Mouse (Mus musculus) frontal cortex, adult 2 months (tissue): ENCODE data around the gene Neurl2. TPM values are rescaled to one million over a fixed set of nuclear protein-coding genes. Genes with fewer than 3 reads are reported as not detected.
A peak's percentile ranks its signal among the peaks of the same experiment; 100 is the strongest.
"Not testable (repeated sequence)": the region's sequence is repeated elsewhere in the genome, so short reads cannot be mapped to it uniquely, and the experiment has no call there.

Experiments used
- DNase-seq, 2 experiments: peaks; one replicate each; pipeline ENCODE4 v3.0.0; 2022; ENCODE audit warnings: low spot score in 1 of 2; ENCODE audit errors: extremely low spot score in 1 of 2
- polyA plus RNA-seq: library from polyadenylated mRNA; depleted of rRNA; stranded (reverse); fragments of >200 nt; gene quantifications from 2 replicates; pipeline ENCODE4 v1.2.3, GENCODE M21; 2012

The Neurl2 gene
- polyA plus RNA-seq, 1 experiment: 6.9 TPM

DNA sequence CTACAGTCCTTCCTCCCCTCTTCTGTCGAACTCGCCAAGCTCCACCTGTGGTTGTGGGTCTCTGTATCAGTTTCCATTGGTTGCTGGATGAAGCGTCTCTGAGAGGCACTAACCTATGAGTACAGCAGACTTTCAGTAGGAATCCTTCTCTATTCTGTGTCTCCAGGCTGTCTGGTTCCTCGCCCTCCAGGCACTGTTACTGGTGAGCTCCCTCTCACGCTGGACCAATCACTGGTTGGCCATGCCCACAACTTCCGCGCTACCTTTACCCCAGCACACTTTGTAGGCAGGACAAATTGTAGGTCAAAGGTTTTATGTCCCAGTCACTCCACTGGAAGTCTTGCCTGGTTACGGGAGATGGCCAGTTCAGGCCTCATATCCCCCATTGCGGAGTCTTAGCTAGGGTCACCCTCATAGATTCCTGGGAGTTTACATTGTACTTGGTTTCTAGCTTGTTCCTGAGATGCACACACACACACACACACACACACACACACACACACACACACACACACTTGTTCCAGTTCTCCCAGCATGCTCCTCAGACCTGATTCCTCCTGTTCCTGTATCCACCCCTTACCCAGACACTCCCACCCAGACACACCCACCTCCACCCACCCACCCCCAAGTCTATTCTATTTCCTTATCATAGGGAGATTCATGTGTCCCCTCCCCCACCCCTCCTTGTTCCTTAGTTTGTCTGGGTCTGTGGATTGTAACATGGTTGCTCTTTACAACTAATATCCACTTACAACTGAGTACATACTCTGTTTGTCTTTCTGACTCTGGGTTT lies 26.6 kb upstream of the Neurl2 start:
- DNase-seq: no peak

DNA sequence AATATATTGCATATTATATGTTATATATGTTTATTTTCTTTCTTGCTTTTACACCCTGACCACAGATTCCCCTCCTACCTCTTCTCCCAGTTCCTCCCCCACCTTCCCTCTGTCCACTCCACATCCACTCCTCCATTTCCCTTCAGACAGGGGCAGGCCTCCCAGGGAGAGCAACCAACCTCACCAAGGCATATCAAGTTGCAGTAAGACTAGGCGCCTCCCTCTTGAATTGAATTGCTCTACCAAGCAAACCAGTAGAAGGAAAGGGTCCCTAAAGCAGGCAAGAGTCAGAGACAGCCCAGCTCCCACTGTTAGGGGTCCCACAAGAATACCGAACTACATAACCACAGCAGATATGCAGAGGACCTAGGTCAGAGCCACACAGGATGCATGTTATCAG lies 25.9 kb upstream of the Neurl2 start:
- DNase-seq: no peak

- DNase-seq: no peak
Measured at GRCm38 (mm10) chr2:164857842-164858553, 24.7 kb upstream of the Neurl2 start.

DNA sequence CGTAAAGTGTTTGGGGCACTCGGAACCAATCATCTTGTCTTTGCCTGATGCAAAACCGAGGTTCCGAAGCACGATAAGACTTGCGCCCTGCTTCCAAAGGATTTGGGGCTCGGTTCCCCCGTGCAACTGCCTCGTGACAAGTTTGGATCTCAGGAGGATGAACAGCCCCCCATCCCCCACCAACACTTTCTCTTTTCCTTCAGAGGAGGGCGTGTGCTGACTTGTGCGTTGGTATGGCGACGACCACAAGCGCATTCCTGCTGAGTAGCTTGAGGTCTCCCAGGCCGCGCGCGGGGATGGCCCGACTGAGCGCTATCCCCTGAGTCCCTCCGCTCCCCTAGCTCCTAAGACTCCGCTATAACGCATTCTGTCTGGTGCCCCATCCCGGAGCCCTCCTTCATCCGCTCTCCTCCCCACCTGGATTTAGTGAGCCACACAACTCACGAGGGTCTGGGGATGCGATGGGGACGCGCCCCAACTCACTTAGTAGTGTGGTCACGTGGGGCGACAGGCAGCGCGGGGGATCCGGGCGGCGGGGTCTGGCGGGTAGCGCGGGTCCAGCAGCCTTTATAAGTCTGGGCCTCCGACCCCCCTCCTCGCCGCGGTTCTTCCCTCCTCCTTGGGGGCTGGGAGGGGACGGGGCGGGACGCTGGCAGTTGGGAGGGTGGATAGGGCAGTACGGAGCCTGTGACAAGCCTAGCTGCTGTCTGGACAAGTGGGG lies 24.0 kb upstream of the Neurl2 start, which contains the start of gene Pltp:
Gene Pltp (minus strand): TSS at position 611 of the 721 bp plus-strand sequence.
- peak in 1 of 2 experiments; percentile 40 for DNase-seq

DNA sequence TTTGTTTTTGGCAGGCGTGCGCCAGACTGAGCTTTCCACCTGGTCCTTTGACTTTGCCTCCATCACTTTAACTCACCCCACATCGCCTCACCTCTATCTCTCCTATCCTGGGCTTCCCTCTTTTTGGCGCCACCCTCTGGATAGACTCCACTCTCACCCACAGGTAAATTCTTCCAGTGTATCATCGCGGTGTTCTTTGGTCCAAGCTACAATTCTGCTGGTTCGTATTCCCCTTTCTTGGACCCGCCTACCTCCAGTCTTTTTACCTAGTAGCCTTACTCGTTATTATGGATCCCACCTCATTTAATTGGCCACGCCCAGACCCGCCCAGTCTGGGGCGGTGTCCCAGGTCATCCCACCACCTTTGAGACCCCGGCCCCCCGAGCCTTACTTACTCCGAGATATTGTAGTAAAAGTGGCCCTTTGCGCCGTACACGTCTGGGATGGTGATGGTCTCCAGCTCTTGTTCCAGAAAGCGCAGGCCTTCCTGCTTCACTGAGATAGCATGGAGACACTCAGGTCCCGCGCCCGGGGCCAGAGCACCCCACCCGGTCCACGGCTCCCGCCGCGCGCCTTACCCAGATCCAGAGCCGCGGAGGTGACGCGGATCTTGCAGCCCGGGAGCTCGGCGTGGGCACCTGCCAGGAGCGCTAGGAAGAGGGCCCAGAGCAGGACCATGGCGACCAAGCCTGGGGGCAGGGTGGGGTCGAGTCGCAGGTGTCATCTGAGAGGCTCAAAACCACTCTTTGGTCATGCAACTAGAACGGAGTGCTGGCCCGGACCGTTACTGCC lies 23.2 kb upstream of the Neurl2 start:
- DNase-seq: no peak

DNA sequence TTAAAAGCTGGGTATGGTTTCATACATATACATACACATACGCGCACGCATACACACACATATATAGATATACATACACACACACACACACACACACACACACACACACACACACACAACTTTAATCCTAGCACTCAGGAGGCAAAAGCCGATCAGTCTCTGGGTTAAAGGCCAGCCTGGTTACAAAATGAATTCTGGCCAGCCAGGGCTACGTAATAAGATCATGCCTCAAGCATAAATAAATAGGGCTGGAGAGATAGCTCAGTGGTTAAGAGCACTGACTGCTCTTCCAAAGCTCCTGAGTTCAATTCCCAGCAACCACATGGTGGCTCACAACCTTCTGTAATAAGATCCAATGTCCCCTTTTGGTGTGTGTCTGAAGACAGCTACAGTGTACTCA lies 22.3 kb upstream of the Neurl2 start:
- not testable (repeated sequence) for DNase-seq

DNA sequence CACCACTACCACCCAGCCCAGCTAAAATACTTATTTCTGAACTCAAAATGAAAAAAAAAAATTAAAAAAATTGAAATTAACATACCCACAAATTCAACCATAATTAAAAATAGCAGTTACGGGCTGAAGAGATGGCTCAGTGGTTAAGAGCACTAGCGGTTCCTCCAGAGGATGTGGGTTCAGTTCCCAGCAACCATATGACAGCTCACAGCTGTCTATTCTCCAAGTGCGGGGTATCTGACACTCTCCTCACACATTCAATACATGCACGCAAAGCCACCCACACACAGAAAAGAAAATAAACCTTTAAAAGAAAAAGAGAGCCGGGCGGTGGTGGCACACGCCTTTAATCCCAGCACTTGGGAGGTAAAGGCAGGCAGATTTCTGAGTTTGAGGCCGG lies 16.8 kb upstream of the Neurl2 start:
- DNase-seq: peak in 1 of 2 experiments; percentile 44

- DNase-seq: no peak
Measured at GRCm38 (mm10) chr2:164845782-164846181, 12.5 kb upstream of the Neurl2 start.

- no peak for DNase-seq
Measured at GRCm38 (mm10) chr2:164835164-164835563, 1.9 kb upstream of the Neurl2 start.

GRCm38 (mm10) chr2:164834531-164834930 lies 1.3 kb upstream of the Neurl2 start:
- peak in 1 of 2 experiments; percentile 39 for DNase-seq

DNA sequence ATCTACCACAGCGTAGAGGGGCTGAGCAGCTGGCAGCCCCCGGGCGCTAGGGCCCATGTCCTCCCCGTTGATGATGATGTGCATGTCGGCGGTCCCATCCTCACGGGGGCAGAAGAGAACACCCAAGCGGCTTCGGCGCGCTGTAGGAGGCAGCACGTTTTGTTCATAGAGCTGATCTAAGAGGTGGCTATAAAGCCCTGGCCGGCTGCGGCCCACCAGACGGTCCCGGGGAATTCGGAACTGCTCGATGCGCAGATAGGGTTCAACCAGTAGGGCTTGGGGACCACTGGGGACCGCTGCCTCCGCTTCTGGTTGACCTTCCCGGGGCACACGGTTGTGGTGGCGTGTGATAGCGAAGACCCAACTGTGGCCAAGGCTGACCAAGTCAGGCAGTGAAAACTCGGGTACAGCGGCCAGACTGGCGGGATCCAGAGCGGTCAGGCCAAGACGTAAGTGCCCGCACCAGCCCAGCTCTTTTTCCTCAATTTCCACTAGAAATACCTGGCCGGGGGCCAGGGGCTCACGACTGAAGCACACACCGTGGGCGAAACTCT lies 431 bp downstream of the Neurl2 start, which contains the start of gene Ctsa:
Gene Ctsa (plus strand): TSS at position 126 of the 554 bp plus-strand sequence.
- DNase-seq: peak; percentile 72 to 80

GRCm38 (mm10) chr2:164832032-164832747 lies 1.1 kb downstream of the Neurl2 start:
- DNase-seq: no peak

GRCm38 (mm10) chr2:164831029-164831428 lies 2.2 kb downstream of the Neurl2 start:
- DNase-seq: no peak

- no peak for DNase-seq
Measured at GRCm38 (mm10) chr2:164829090-164829489, 4.2 kb downstream of the Neurl2 start.

GRCm38 (mm10) chr2:164828437-164828836 lies 4.8 kb downstream of the Neurl2 start, which contains the start of gene Spata25:
Gene Spata25 (minus strand): TSS chr2:164828537.
- no peak for DNase-seq

DNA sequence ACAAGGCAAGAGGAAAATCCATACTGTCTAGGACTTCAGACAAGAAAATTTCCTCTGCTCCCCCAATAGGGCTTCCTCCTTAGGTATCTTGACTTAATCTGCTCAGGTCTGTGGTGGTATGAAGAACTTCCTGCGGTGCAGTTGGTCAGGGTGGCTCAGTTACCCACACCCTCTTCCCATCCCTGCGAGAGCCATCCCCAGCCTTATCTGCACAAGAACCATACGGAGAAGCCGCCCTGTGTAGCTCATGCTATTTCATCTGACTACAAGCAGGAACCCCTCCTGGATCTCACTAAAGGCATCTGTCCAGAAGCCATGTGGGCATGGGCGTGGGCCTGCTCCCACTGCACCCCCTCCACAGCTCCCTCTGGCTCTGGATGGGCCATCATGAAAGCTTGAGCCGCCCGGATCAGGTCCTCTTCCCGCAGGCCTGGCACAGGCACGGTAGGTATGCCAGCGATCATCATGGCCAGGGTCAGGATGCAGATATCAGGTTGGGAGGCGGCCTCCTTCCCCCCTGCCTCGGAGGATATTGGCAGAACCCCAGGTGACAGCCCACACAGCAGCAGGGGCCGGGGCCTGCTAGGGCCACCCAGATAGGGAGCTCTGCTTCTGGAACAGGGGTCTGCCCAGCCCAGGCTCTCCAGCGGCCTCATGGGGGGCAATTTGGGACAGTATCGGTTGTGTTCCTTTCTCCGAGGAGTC lies 6.0 kb downstream of the Neurl2 start:
- no peak for DNase-seq

DNA sequence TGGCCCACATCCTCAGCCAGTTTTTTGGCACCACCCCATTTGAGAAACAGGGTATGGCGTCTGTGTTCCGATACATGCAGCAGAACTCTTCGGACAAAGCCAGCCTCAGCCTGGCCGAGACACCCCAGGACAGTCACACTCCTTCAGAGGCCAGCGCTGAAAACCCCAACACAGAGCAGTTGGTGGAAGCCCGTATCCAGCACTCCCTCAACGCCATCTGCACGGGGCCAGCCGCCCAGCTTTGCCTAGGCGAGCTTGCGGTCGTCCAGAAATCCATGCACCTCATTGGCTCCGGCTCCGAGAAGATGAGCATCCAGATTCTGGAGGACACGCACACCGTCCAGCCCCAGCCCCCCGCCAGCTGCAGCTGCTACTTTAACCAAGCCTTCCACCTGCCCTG lies 7.7 kb downstream of the Neurl2 start:
- no peak for DNase-seq

DNA sequence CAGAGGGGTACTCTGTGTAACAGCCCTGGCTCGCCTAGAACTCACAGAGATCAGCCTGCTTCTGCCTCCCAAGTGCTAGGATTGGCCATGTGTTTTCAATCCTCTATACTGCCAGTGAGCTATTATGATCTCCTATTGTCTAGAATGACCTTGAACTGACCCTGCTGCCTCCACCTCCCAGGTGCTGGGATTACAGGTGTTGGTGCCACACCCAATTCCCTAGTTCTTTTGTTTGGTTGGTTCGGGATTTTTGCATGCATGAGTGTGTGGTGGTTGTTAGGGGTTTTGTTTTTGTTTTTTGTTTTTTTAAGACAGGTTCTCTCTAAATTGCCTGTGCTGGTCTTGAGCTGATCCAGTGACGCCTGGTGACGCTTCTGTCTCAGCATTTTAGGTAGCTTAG lies 9.3 kb downstream of the Neurl2 start:
- no peak for DNase-seq

DNA sequence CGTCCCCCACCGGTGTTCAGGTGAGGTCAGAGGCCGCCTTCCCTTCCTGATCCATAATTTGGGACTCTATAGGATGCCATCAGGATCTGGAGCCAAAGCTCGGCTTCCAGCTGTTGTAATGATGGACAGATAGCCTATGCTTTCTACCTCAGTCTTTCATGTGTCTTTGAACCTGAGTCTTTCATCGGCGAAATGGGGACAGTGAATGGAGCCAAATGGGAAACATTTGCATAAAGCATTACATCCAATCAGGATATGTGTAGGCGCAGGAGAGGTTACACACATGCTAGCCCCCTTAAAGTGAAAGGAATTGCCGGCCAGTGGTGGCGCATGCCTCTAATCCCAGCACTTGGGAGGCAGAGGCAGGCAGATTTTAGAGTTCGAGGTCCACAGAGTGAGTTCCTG lies 10.1 kb downstream of the Neurl2 start:
- DNase-seq: peak in 1 of 2 experiments; percentile 65
